Mouse (Mus musculus) forebrain, embryonic 15.5 days (tissue): ENCODE data around the gene Eno4. TPM values are rescaled to one million over a fixed set of nuclear protein-coding genes. Genes with fewer than 3 reads are reported as not detected.

Source experiments
- ATAC-seq: fragments of 200-750 bp; cut with Nextera tagmentation; replicated peaks from 2 replicates; pipeline ENCODE4 v1.8.0; 2017; ENCODE audit warnings: mild to moderate bottlenecking, moderate TSS enrichment, moderate library complexity
- H3K27ac ChIP-seq: fragments of 300-500 bp; sonication (generic); replicated peaks from 2 replicates; pipeline ENCODE4 v1.5.1; 2015; ENCODE audit warnings: mild to moderate bottlenecking, inconsistent platforms
- H3K27me3 ChIP-seq: fragments of 300-500 bp; sonication (generic); 2 replicates; pipeline ENCODE4 v1.6.1; 2015; ENCODE audit warnings: inconsistent platforms
- H3K36me3 ChIP-seq: fragments of 300-500 bp; sonication (generic); 2 replicates; pipeline ENCODE4 v1.6.1; 2015; ENCODE audit warnings: mild to moderate bottlenecking, inconsistent platforms
- H3K4me1 ChIP-seq: fragments of 300-500 bp; sonication (generic); 2 replicates; pipeline ENCODE4 v1.6.1; 2015; ENCODE audit warnings: inconsistent platforms
- H3K4me2 ChIP-seq: fragments of 300-500 bp; sonication (generic); replicated peaks from 2 replicates; pipeline ENCODE4 v1.6.1; 2015; ENCODE audit warnings: mild to moderate bottlenecking, inconsistent platforms
- H3K4me3 ChIP-seq: fragments of 300-500 bp; sonication (generic); 2 replicates; pipeline ENCODE4 v1.5.1; 2015; ENCODE audit warnings: mild to moderate bottlenecking, inconsistent platforms
- H3K9ac ChIP-seq: fragments of 300-500 bp; sonication (generic); replicated peaks from 2 replicates; pipeline ENCODE4 v1.6.1; 2015; ENCODE audit warnings: mild to moderate bottlenecking, inconsistent platforms
- H3K9me3 ChIP-seq: fragments of 300-500 bp; sonication (generic); 2 replicates; pipeline ENCODE4 v1.6.1; 2016; ENCODE audit warnings: inconsistent platforms
- WGBS: fragments of 180-500 bp; shearing (Covaris S2); methylation state at CpG from one replicate; pipeline ENCODE4 v1.1.7; 2015; ENCODE audit warnings: mixed read lengths; 5-methylcytosine and 5-hydroxymethylcytosine counted together
- polyA plus RNA-seq: library from polyadenylated mRNA; unstranded; fragments of >200 nt; fragmentation: Nextera tagmentation; extraction: Ambion mirVana; gene quantifications from 2 replicates; pipeline ENCODE4 v1.2.1, GENCODE M21; 2015

The Eno4 gene
- polyA plus RNA-seq, 1 experiment from 2014 or later, result 2.4 TPM

GRCm38 (mm10) chr19:58919148-58919547, 24.1 kb upstream of the Eno4 start:
- no peaks in the 10 kb centered on the region for H3K36me3 ChIP-seq
- WGBS, result 6% methylated on average over 7 of the region's 7 CpGs
- no peak overlapping the region for H3K4me2 ChIP-seq
- H3K27me3 ChIP-seq, result peaks cover 10% of the 10 kb centered on the region; the same call in 1 of the 2 replicates
- no peak overlapping the region for H3K4me3 ChIP-seq
- H3K27ac ChIP-seq, result no peak overlapping the region
- no peak overlapping the region for H3K9ac ChIP-seq
- H3K9me3 ChIP-seq, result no peaks in the 10 kb centered on the region
- peaks cover 11% of the 10 kb centered on the region for H3K4me1 ChIP-seq
- ATAC-seq, result no peak

- H3K4me1 ChIP-seq, result peaks cover 31% of the 10 kb centered on the region
- peak; percentile 75 for ATAC-seq
- H3K4me3 ChIP-seq, result no peak overlapping the region
- peaks cover 48% of the 10 kb centered on the region for H3K27me3 ChIP-seq
- H3K27ac ChIP-seq, result 0 out of 2 replicates have a peak overlapping the region, but pooled peaks have one; percentile 43
- WGBS, result 5% methylated on average over 16 of the region's 16 CpGs
- no peaks in the 10 kb centered on the region for H3K36me3 ChIP-seq
- no peaks in the 10 kb centered on the region for H3K9me3 ChIP-seq
- H3K9ac ChIP-seq, result 0 out of 2 replicates have a peak overlapping the region, but pooled peaks have one; percentile 8
- H3K4me2 ChIP-seq, result no peak overlapping the region
Measured at GRCm38 (mm10) chr19:58931081-58931800, 12.0 kb upstream of the Eno4 start.

- Histone ChIP-seq H3K4me3 (no peak overlapping the region), H3K9me3 (no peaks in the 10 kb centered on the region), H3K9ac (no peak overlapping the region), H3K27ac (no peak overlapping the region), H3K36me3 (no peaks in the 10 kb centered on the region), H3K27me3 (peaks cover 42% of the 10 kb centered on the region), H3K4me2 (no peak overlapping the region), H3K4me1 (peaks cover 36% of the 10 kb centered on the region)
- 3% methylated on average over 4 of the region's 4 CpGs for WGBS
- 0 out of 2 replicates have a peak, but pooled peaks have one; percentile 13 for ATAC-seq
Measured at GRCm38 (mm10) chr19:58933062-58933461, 10.2 kb upstream of the Eno4 start.

DNA sequence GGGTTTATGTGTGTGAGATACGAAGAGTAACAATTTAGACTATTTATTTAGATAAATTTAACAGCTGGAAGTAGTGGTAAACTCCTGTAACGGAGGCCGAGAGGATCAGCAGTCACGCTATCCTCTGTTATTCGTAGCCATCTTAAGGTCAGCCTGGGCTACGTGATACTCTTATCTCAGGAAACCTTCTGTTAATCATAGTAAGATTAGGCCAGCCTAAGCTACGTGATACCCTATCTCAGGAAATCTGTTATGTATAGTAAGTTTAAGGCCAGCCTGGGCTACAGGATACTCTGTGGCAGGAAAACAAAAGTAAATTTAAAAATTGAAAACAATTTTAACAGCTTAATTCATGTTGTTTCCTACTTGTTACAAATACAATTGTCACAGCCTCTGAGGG, 2.7 kb downstream of the Eno4 start:
- H3K27ac ChIP-seq, result no peak overlapping the region
- H3K9me3 ChIP-seq, result no peaks in the 10 kb centered on the region
- H3K9ac ChIP-seq, result no peak overlapping the region
- ATAC-seq, result no peak
- H3K4me3 ChIP-seq, result no peak overlapping the region
- no peaks in the 10 kb centered on the region for H3K36me3 ChIP-seq
- peaks cover 13% of the 10 kb centered on the region for H3K4me1 ChIP-seq
- peaks cover 20% of the 10 kb centered on the region; the same call in 1 of the 2 replicates for H3K27me3 ChIP-seq
- H3K4me2 ChIP-seq, result no peak overlapping the region
- WGBS, result 87% methylated on average over 7 of the region's 7 CpGs

GRCm38 (mm10) chr19:58951521-58951920, 8.3 kb downstream of the Eno4 start:
- 62% methylated on average over 3 of the region's 3 CpGs for WGBS

DNA sequence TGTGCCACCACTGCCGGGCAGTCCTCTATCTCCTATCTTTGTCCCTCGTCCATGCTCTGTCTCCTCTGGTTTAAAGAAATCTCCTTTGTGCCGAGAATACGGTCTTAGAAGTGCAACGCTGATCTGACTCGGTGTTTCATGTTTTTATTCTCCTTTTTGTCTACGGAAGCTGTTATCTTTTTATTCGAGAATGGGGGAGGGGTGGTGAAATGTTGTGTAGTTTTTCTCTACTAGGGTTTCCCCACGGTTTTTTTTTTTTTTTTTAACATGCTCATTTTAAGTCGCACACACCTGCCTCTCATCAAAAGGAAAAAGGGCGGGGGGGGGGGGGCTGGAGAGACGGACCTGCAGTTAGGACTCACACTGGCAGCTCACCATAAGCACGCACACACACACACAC, 9.0 kb downstream of the Eno4 start:
- peaks cover 13% of the 10 kb centered on the region for H3K27me3 ChIP-seq
- WGBS, result 74% methylated on average over 12 of the region's 13 CpGs
- no peaks in the 10 kb centered on the region for H3K9me3 ChIP-seq
- H3K4me1 ChIP-seq, result peaks cover 7% of the 10 kb centered on the region; the same call in 1 of the 2 replicates
- H3K4me3 ChIP-seq, result no peak overlapping the region
- no peaks in the 10 kb centered on the region for H3K36me3 ChIP-seq
- H3K9ac ChIP-seq, result no peak overlapping the region
- no peak overlapping the region for H3K27ac ChIP-seq
- no peak for ATAC-seq
- no peak overlapping the region for H3K4me2 ChIP-seq

More at GRCm38 (mm10) chr19:58951521-58951920, 8.3 kb downstream of the Eno4 start:
- no peak for ATAC-seq
- Histone ChIP-seq H3K9ac (no peak overlapping the region), H3K4me1 (peaks cover 7% of the 10 kb centered on the region; the same call in 1 of the 2 replicates), H3K4me2 (no peak overlapping the region), H3K36me3 (no peaks in the 10 kb centered on the region), H3K4me3 (no peak overlapping the region), H3K27ac (0 out of 2 replicates have a peak overlapping the region, but pooled peaks have one; percentile 35), H3K27me3 (peaks cover 20% of the 10 kb centered on the region), H3K9me3 (no peaks in the 10 kb centered on the region)

DNA sequence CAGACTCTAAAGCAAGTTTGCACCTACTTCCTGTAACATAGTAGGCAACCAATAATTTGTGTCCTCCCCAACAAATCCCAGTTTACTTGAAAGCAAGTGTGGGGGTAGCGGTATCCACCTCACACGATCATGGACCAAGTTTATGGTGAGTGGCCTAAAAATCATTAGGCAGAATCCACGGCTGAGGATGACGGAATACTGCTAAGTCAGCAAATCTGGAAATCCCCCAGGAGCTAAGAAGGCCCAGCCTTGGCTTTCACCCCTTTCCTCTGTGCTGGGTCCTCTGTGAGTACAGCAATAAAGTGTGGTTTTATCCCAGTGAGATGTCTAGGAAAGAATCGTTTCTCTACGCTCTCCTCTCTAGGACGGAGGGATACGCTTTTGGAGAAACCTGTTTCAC, 11.6 kb downstream of the Eno4 start:
- Histone ChIP-seq H3K9me3 (no peaks in the 10 kb centered on the region), H3K4me3 (no peak overlapping the region), H3K9ac (no peak overlapping the region), H3K4me2 (no peak overlapping the region), H3K4me1 (peaks cover 7% of the 10 kb centered on the region; the same call in 1 of the 2 replicates), H3K27me3 (peaks cover 10% of the 10 kb centered on the region), H3K27ac (no peak overlapping the region), H3K36me3 (no peaks in the 10 kb centered on the region)
- no peak for ATAC-seq
- WGBS, result 91% methylated on average over 8 of the region's 8 CpGs

DNA sequence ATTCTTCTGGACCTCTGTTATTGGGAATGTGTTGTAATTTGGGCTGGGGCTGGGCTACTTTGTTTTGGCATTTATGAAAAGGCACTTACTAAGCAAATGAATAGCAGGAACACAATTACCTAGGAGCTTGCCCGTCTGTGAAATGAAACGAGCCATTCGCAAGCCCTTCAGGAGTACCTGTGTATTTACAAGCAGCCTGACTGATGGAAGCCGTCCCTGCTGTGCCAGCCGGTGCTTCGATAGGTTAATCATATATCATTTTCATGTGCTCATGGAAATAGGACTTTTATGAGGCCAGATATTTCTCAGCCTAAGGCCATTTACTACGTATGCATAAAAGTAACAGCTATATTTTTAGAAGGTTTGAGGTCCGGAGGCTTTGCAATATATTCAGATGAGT, 19.8 kb downstream of the Eno4 start:
- Histone ChIP-seq H3K27me3 (peaks cover 3% of the 10 kb centered on the region; the same call in 1 of the 2 replicates), H3K9me3 (no peaks in the 10 kb centered on the region), H3K4me1 (no peaks in the 10 kb centered on the region), H3K4me2 (no peak overlapping the region), H3K27ac (no peak overlapping the region), H3K9ac (no peak overlapping the region), H3K36me3 (no peaks in the 10 kb centered on the region), H3K4me3 (no peak overlapping the region)
- no peak for ATAC-seq
- WGBS, result 44% methylated on average over 8 of the region's 8 CpGs

GRCm38 (mm10) chr19:58968731-58969506, 25.7 kb downstream of the Eno4 start:
- peaks cover 7% of the 10 kb centered on the region; the same call in 1 of the 2 replicates for H3K27me3 ChIP-seq
- peak overlapping the region; percentile 64 for H3K27ac ChIP-seq

GRCm38 (mm10) chr19:58970826-58971225, 27.6 kb downstream of the Eno4 start:
- Histone ChIP-seq H3K9ac (no peak overlapping the region), H3K27me3 (peaks cover 12% of the 10 kb centered on the region; the same call in 1 of the 2 replicates), H3K4me2 (no peak overlapping the region), H3K4me3 (no peak overlapping the region), H3K4me1 (peaks cover 13% of the 10 kb centered on the region), H3K9me3 (no peaks in the 10 kb centered on the region), H3K27ac (no peak overlapping the region), H3K36me3 (peaks cover 7% of the 10 kb centered on the region; the same call in 1 of the 2 replicates)
- ATAC-seq, result no peak
- WGBS, result 89% methylated on average over 13 of the region's 13 CpGs

More at GRCm38 (mm10) chr19:58968731-58969506, 25.7 kb downstream of the Eno4 start:
- ATAC-seq, result peak; percentile 87
- no peaks in the 10 kb centered on the region for H3K9me3 ChIP-seq
- peaks cover 5% of the 10 kb centered on the region; the same call in 1 of the 2 replicates for H3K36me3 ChIP-seq
- H3K4me3 ChIP-seq, result no peak overlapping the region
- 11% methylated on average over 15 of the region's 15 CpGs for WGBS
- no peak overlapping the region; the same call in 1 of the 2 replicates for H3K9ac ChIP-seq
- peaks cover 13% of the 10 kb centered on the region for H3K4me1 ChIP-seq
- H3K4me2 ChIP-seq, result peak overlapping the region; percentile 14; the same call in 1 of the 2 replicates

DNA sequence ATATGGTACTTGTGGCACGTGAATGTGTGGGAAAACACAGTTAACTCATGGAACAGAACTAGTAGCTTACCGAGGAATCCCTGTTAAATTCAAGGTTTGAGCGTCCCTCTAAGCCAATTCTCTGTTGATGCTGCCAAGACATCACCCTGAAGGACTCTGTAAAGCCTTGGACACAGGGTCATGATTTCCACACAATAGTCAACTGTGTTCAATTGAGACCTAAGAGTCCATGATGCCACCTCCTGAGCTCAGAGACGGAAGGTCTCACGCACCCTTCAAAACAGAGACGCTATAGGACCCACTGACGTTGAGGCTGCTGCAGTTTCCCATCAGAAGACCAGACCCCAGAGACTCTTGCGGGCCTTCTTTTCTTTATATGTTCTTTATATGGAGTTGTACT, 30.9 kb downstream of the Eno4 start:
- Histone ChIP-seq H3K4me1 (peaks cover 11% of the 10 kb centered on the region), H3K9ac (no peak overlapping the region), H3K4me3 (no peak overlapping the region), H3K36me3 (peaks cover 7% of the 10 kb centered on the region; the same call in 1 of the 2 replicates), H3K4me2 (no peak overlapping the region), H3K9me3 (no peaks in the 10 kb centered on the region), H3K27me3 (peaks cover 17% of the 10 kb centered on the region; the same call in 1 of the 2 replicates), H3K27ac (no peak overlapping the region)
- no peak for ATAC-seq
- WGBS, result 84% methylated on average over 8 of the region's 8 CpGs
